Mouse (Mus musculus) lung, embryonic 15.5 days (tissue): ENCODE results near the gene Prr3. TPM values are rescaled to one million over a fixed set of nuclear protein-coding genes. Genes with fewer than 3 reads are reported as not detected.

Source experiments
- ATAC-seq: fragments of 200-750 bp; cut with Nextera tagmentation; 2 replicates; pipeline ENCODE4 v1.8.0; 2017; ENCODE audit warnings: moderate number of reproducible peaks, borderline replicate concordance; ENCODE audit not compliant: low FRiP score, low TSS enrichment; ENCODE audit errors: extremely low read depth
- H3K27ac ChIP-seq: fragments of 300-500 bp; sonication (generic); 2 replicates; pipeline ENCODE4 v1.5.1; 2015; ENCODE audit warnings: moderate library complexity, mild to moderate bottlenecking, inconsistent platforms
- H3K27me3 ChIP-seq: fragments of 300-500 bp; sonication (generic); 2 replicates; pipeline ENCODE4 v1.6.1; 2015; ENCODE audit warnings: inconsistent platforms
- H3K36me3 ChIP-seq: fragments of 300-500 bp; sonication (generic); 2 replicates; pipeline ENCODE4 v1.6.1; 2015; ENCODE audit warnings: inconsistent platforms
- H3K4me1 ChIP-seq: fragments of 300-500 bp; sonication (generic); 2 replicates; pipeline ENCODE4 v1.6.1; 2015; ENCODE audit warnings: inconsistent platforms
- H3K4me2 ChIP-seq: fragments of 300-500 bp; sonication (generic); 2 replicates; pipeline ENCODE4 v1.6.1; 2015; ENCODE audit warnings: inconsistent platforms, mild to moderate bottlenecking, moderate library complexity
- H3K4me3 ChIP-seq: fragments of 300-500 bp; sonication (generic); 2 replicates; pipeline ENCODE4 v1.5.1; 2015; ENCODE audit warnings: mild to moderate bottlenecking, inconsistent platforms
- H3K9ac ChIP-seq: fragments of 300-500 bp; sonication (generic); 2 replicates; pipeline ENCODE4 v1.6.1; 2015; ENCODE audit warnings: inconsistent platforms
- H3K9me3 ChIP-seq: fragments of 300-500 bp; sonication (generic); 2 replicates; pipeline ENCODE4 v1.6.1; 2016; ENCODE audit warnings: inconsistent platforms
- WGBS: fragments of 180-500 bp; shearing (Covaris S2); methylation state at CpG from one replicate; pipeline ENCODE4 v1.1.7; 2015; 5-methylcytosine and 5-hydroxymethylcytosine counted together
- microRNA counts: library from miRNA; unstranded; fragments of <30 nt; microRNA quantifications from one replicate; lab custom pipeline; 2016
- microRNA-seq: library from miRNA; unstranded; fragments of <30 nt; microRNA quantifications from one replicate; pipeline ENCODE4, GENCODE M21; 2016
- polyA plus RNA-seq: library from polyadenylated mRNA; unstranded; fragments of >200 nt; fragmentation: Nextera tagmentation; extraction: Ambion mirVana; gene quantifications from 2 replicates; pipeline ENCODE4 v1.2.1, GENCODE M21; 2015

The Prr3 gene
- polyA plus RNA-seq, 1 experiment from 2014 or later, result 29.3 TPM

DNA sequence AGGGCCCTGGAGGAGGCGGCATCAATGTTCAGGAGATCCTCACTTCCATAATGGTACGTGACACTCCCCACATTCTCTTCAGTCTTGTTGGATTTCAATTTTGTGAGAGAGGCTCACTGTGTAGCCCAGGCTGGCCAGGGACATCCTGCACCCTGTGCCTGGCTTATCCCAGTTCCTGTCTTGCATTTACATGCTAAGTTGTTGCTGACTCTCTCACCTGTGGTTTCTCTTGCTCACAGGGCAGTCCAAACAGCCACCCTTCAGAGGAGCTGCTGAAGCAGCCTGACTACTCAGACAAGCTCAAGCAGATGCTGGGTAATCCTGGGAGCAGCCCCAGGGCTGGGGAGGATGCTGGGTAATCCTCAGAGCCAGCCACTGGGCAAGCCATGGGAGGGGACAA is 50.5 kb downstream of the Prr3 start:
- Histone ChIP-seq H3K9ac (no peak overlapping the region), H3K9me3 (no peaks in the 10 kb centered on the region), H3K4me2 (no peak overlapping the region), H3K4me3 (no peak overlapping the region), H3K4me1 (no peaks in the 10 kb centered on the region), H3K27me3 (no peaks in the 10 kb centered on the region), H3K27ac (no peak overlapping the region), H3K36me3 (peaks cover 68% of the 10 kb centered on the region)
- 94% methylated on average over 2 of the region's 2 CpGs for WGBS
- no peak for ATAC-seq

DNA sequence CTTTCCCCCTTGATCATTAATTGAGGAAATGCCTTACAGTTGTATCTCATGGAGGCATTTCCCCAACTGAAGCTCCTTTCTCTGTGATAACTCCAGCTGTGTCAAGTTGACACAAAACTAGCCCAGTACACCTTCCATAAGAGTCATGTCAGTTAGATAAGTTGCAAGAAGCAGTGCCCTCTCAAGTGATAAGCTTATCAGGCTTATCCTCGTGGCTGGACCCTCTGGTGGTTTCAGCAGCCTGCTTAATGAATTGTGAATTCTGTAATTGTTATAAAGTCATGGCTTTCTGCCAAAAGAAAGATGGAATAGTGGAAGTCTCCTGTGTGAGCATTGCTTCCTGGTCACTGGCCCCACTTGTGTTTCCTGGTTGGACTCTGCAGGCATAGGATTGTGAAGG is 52.6 kb downstream of the Prr3 start:
- H3K36me3 ChIP-seq, result peaks cover 83% of the 10 kb centered on the region
- no peaks in the 10 kb centered on the region for H3K27me3 ChIP-seq
- H3K9me3 ChIP-seq, result no peaks in the 10 kb centered on the region
- H3K4me1 ChIP-seq, result no peaks in the 10 kb centered on the region
- no peak overlapping the region for H3K4me2 ChIP-seq
- no peak overlapping the region for H3K9ac ChIP-seq
- no peak overlapping the region for H3K27ac ChIP-seq
- 17% methylated on average over 1 of the region's 1 CpGs for WGBS
- no peak for ATAC-seq
- no peak overlapping the region for H3K4me3 ChIP-seq

GRCm38 (mm10) chr17:35923281-35923680 is 56.8 kb downstream of the Prr3 start:
- Histone ChIP-seq H3K4me2 (no peak overlapping the region), H3K9me3 (no peaks in the 10 kb centered on the region), H3K27me3 (no peaks in the 10 kb centered on the region), H3K9ac (no peak overlapping the region), H3K27ac (no peak overlapping the region), H3K36me3 (peaks cover 62% of the 10 kb centered on the region), H3K4me1 (peaks cover 30% of the 10 kb centered on the region), H3K4me3 (no peak overlapping the region)
- 85% methylated on average over 4 of the region's 4 CpGs for WGBS
- no peak for ATAC-seq

GRCm38 (mm10) chr17:35922566-35922965 is 57.5 kb downstream of the Prr3 start:
- no peak overlapping the region for H3K4me2 ChIP-seq
- H3K27ac ChIP-seq, result no peak overlapping the region
- no peak overlapping the region for H3K4me3 ChIP-seq
- 90% methylated on average over 3 of the region's 3 CpGs for WGBS
- H3K4me1 ChIP-seq, result peaks cover 30% of the 10 kb centered on the region
- H3K9ac ChIP-seq, result no peak overlapping the region
- H3K9me3 ChIP-seq, result no peaks in the 10 kb centered on the region
- H3K27me3 ChIP-seq, result no peaks in the 10 kb centered on the region
- H3K36me3 ChIP-seq, result peaks cover 57% of the 10 kb centered on the region
- no peak for ATAC-seq

MicroRNAs within 50 kb of the gene (microRNA counts, 519-probe panel; counts per million panel counts)
- microRNA mmu-miR-877 (lab: Ali Mortazavi, UCI), result 2,183 counts per million, percentile 27 among the panel's probes with 10 or more counts

Small RNA genes within 50 kb of the gene (microRNA-seq; reads per million reads assigned to microRNA genes)
- gene Mir877, result 51.0 reads per million, percentile 46 among the genes with 10 or more reads in this experiment

Other genes starting within 250 kb of the Prr3 start
- 17.9 and 21.0 TPM in 2 replicates for gene Ier3, start 158.6 kb downstream of the Prr3 start, polyA plus RNA-seq
- gene Flot1, start 157.0 kb downstream of the Prr3 start, polyA plus RNA-seq, result 50.1 and 54.4 TPM in 2 replicates
- 1,042 and 1,079 TPM in 2 replicates for gene Tubb5, start 141.9 kb downstream of the Prr3 start, polyA plus RNA-seq
- 24.1 and 24.7 TPM in 2 replicates for gene Mdc1, start 138.7 kb downstream of the Prr3 start, polyA plus RNA-seq
- 71.0 and 73.3 TPM in 2 replicates for gene Nrm, start 118.9 kb downstream of the Prr3 start, polyA plus RNA-seq
- gene Ppp1r18, start 114.6 kb downstream of the Prr3 start, polyA plus RNA-seq, result 21.3 and 23.4 TPM in 2 replicates
- gene Dhx16, start 100.4 kb downstream of the Prr3 start, polyA plus RNA-seq, result 42.0 and 42.1 TPM in 2 replicates
- 20.5 and 21.2 TPM in 2 replicates for gene 2310061I04Rik, start 82.8 kb downstream of the Prr3 start, polyA plus RNA-seq
- gene Atat1, start 70.2 kb downstream of the Prr3 start, polyA plus RNA-seq, result 58.3 and 63.6 TPM in 2 replicates
- gene Mrps18b, start 63.8 kb downstream of the Prr3 start, polyA plus RNA-seq, result 73.9 and 77.5 TPM in 2 replicates
- 35.9 and 38.2 TPM in 2 replicates for gene Ppp1r10, start 63.8 kb downstream of the Prr3 start, polyA plus RNA-seq
- gene Abcf1, start 10.5 kb downstream of the Prr3 start, polyA plus RNA-seq, result 71.6 and 87.8 TPM in 2 replicates
- gene Gnl1, start 385 bp downstream of the Prr3 start, polyA plus RNA-seq, result 49.4 and 50.3 TPM in 2 replicates
- 2.2 and 3.2 TPM in 2 replicates for gene H2-T24, start 40.3 kb upstream of the Prr3 start, polyA plus RNA-seq
- 6.1 and 8.4 TPM in 2 replicates for gene H2-T23, start 52.6 kb upstream of the Prr3 start, polyA plus RNA-seq
- 16.1 and 18.4 TPM in 2 replicates for gene H2-T22, start 62.5 kb upstream of the Prr3 start, polyA plus RNA-seq
- not detected in 2 replicates for gene Gm6034, start 62.7 kb upstream of the Prr3 start, polyA plus RNA-seq
- not detected in 2 replicates for gene Gm11127, start 78.1 kb upstream of the Prr3 start, polyA plus RNA-seq
- gene Gm19684, start 141.4 kb upstream of the Prr3 start, polyA plus RNA-seq, result not detected in 2 replicates
- 0.19 TPM in 1 of 2 replicates, not detected in the other for gene Gm7030, start 149.2 kb upstream of the Prr3 start, polyA plus RNA-seq
- gene Gm8909, start 188.3 kb upstream of the Prr3 start, polyA plus RNA-seq, result 35.2 and 39.5 TPM in 2 replicates
- gene H2-T3, start 210.1 kb upstream of the Prr3 start, polyA plus RNA-seq, result 0.59 and 0.71 TPM in 2 replicates